Mouse (Mus musculus) neural tube, embryonic 14.5 days (tissue): ENCODE data around the gene Tas2r138. TPM values are rescaled to one million over a fixed set of nuclear protein-coding genes. Genes with fewer than 3 reads are reported as not detected.

Experiments
- ATAC-seq: fragments of 200-750 bp; cut with Nextera tagmentation; 2 replicates; pipeline ENCODE4 v1.8.0; 2017; ENCODE audit warnings: low read depth, mild to moderate bottlenecking, moderate TSS enrichment, moderate library complexity
- H3K27ac ChIP-seq: fragments of 300-500 bp; sonication (generic); 2 replicates; pipeline ENCODE4 v1.5.1; 2014; ENCODE audit warnings: low read depth, mild to moderate bottlenecking, control low read depth, low read length, moderate library complexity, mixed read lengths
- H3K27me3 ChIP-seq: fragments of 300-500 bp; sonication (generic); 2 replicates; pipeline ENCODE4 v1.6.1; 2014; ENCODE audit warnings: low read length; ENCODE audit not compliant: control insufficient read depth, insufficient read depth
- H3K36me3 ChIP-seq: fragments of 300-500 bp; sonication (generic); 2 replicates; pipeline ENCODE4 v1.6.1; 2014; ENCODE audit warnings: low read length, mixed read lengths; ENCODE audit not compliant: control insufficient read depth, insufficient read depth
- H3K4me1 ChIP-seq: fragments of 300-500 bp; sonication (generic); 2 replicates; pipeline ENCODE4 v1.6.1; 2014; ENCODE audit warnings: low read length; ENCODE audit not compliant: control insufficient read depth, insufficient read depth
- H3K4me2 ChIP-seq: fragments of 300-500 bp; sonication (generic); 2 replicates; pipeline ENCODE4 v1.6.1; 2014; ENCODE audit warnings: mild to moderate bottlenecking, low read depth, low read length, control low read depth
- H3K4me3 ChIP-seq: fragments of 300-500 bp; sonication (generic); 2 replicates; pipeline ENCODE4 v1.5.1; 2014; ENCODE audit warnings: low read depth, low read length, control low read depth, mixed read lengths
- H3K9ac ChIP-seq: fragments of 300-500 bp; sonication (generic); replicated peaks from 2 replicates; pipeline ENCODE4 v1.6.1; 2014; ENCODE audit warnings: low read depth, mild to moderate bottlenecking, control low read depth, low read length, mixed read lengths
- H3K9me3 ChIP-seq: fragments of 300-500 bp; sonication (generic); 2 replicates; pipeline ENCODE4 v1.6.1; 2016; ENCODE audit warnings: low read length; ENCODE audit not compliant: control insufficient read depth
- WGBS: fragments of 180-500 bp; shearing (Covaris S2); extraction: QIAGEN DNeasy Blood & Tissue Kit; methylation state at CpG from one replicate; pipeline ENCODE4 v1.1.7; 2014; 5-methylcytosine and 5-hydroxymethylcytosine counted together
- polyA plus RNA-seq: library from polyadenylated mRNA; unstranded; fragments of >200 nt; fragmentation: Nextera tagmentation; extraction: Ambion mirVana; gene quantifications from 2 replicates; pipeline ENCODE4 v1.2.1, GENCODE M21; 2014

The Tas2r138 gene
- polyA plus RNA-seq, result not detected in 2 replicates

GRCm38 (mm10) chr6:40613260-40613852 is at the start of gene Tas2r138:
Gene Tas2r138, minus strand, starts transcription at chr6:40613310.
- Histone ChIP-seq H3K4me1 (no peaks in the 10 kb centered on the region), H3K36me3 (no peaks in the 10 kb centered on the region), H3K4me3 (no peak within 1 kb of the TSS), H3K27me3 (no peaks in the 10 kb centered on the region), H3K9me3 (no peaks in the 10 kb centered on the region), H3K9ac (no peak within 1 kb of the TSS), H3K27ac (no peak within 1 kb of the TSS), H3K4me2 (no peak within 1 kb of the TSS)
- no peak for ATAC-seq
- WGBS, result 95% methylated on average over 4 of the region's 4 CpGs

- no peak overlapping the region for H3K9ac ChIP-seq
- no peaks in the 10 kb centered on the region for H3K27me3 ChIP-seq
- no peak overlapping the region for H3K27ac ChIP-seq
- no peaks in the 10 kb centered on the region for H3K36me3 ChIP-seq
- H3K9me3 ChIP-seq, result no peaks in the 10 kb centered on the region
- no peak overlapping the region for H3K4me2 ChIP-seq
- ATAC-seq, result no peak
- WGBS, result 20% methylated on average over 2 of the region's 2 CpGs
- H3K4me3 ChIP-seq, result no peak overlapping the region
- no peaks in the 10 kb centered on the region for H3K4me1 ChIP-seq
Observed at GRCm38 (mm10) chr6:40660930-40661329, 47.8 kb upstream of the Tas2r138 start.

GRCm38 (mm10) chr6:40650953-40651352 is 37.8 kb upstream of the Tas2r138 start:
- Histone ChIP-seq H3K36me3 (no peaks in the 10 kb centered on the region), H3K4me1 (no peaks in the 10 kb centered on the region), H3K4me2 (no peak overlapping the region), H3K27me3 (no peaks in the 10 kb centered on the region), H3K9me3 (no peaks in the 10 kb centered on the region), H3K4me3 (no peak overlapping the region), H3K9ac (no peak overlapping the region), H3K27ac (no peak overlapping the region)
- 98% methylated on average over 1 of the region's 1 CpGs for WGBS
- no peak for ATAC-seq

- Histone ChIP-seq H3K4me3 (no peak overlapping the region), H3K36me3 (no peaks in the 10 kb centered on the region), H3K4me2 (no peak overlapping the region), H3K4me1 (no peaks in the 10 kb centered on the region), H3K27me3 (no peaks in the 10 kb centered on the region), H3K27ac (no peak overlapping the region), H3K9me3 (no peaks in the 10 kb centered on the region), H3K9ac (no peak overlapping the region)
- ATAC-seq, result no peak
- 84% methylated on average over 8 of the region's 8 CpGs for WGBS
Observed at GRCm38 (mm10) chr6:40645701-40646100, 32.6 kb upstream of the Tas2r138 start.

- Histone ChIP-seq H3K9ac (no peak overlapping the region), H3K27me3 (no peaks in the 10 kb centered on the region), H3K36me3 (no peaks in the 10 kb centered on the region), H3K4me3 (no peak overlapping the region), H3K9me3 (no peaks in the 10 kb centered on the region), H3K4me2 (no peak overlapping the region), H3K4me1 (no peaks in the 10 kb centered on the region), H3K27ac (no peak overlapping the region)
- 87% methylated on average over 8 of the region's 8 CpGs for WGBS
- ATAC-seq, result no peak
Observed at GRCm38 (mm10) chr6:40640710-40641538, 27.8 kb upstream of the Tas2r138 start.

GRCm38 (mm10) chr6:40637755-40638154 is 24.6 kb upstream of the Tas2r138 start:
- Histone ChIP-seq H3K4me3 (no peak overlapping the region), H3K9ac (no peak overlapping the region), H3K36me3 (no peaks in the 10 kb centered on the region), H3K27me3 (no peaks in the 10 kb centered on the region), H3K4me1 (no peaks in the 10 kb centered on the region), H3K27ac (no peak overlapping the region), H3K4me2 (no peak overlapping the region), H3K9me3 (no peaks in the 10 kb centered on the region)
- no peak for ATAC-seq
- WGBS, result 94% methylated on average over 5 of the region's 5 CpGs

GRCm38 (mm10) chr6:40635559-40635958 is 22.4 kb upstream of the Tas2r138 start:
- Histone ChIP-seq H3K4me1 (no peaks in the 10 kb centered on the region), H3K27ac (no peak overlapping the region), H3K36me3 (no peaks in the 10 kb centered on the region), H3K4me3 (no peak overlapping the region), H3K27me3 (no peaks in the 10 kb centered on the region), H3K9ac (no peak overlapping the region), H3K9me3 (no peaks in the 10 kb centered on the region), H3K4me2 (no peak overlapping the region)
- ATAC-seq, result no peak
- 80% methylated on average over 6 of the region's 6 CpGs for WGBS

GRCm38 (mm10) chr6:40634640-40635071 is 21.5 kb upstream of the Tas2r138 start:
- Histone ChIP-seq H3K9me3 (no peaks in the 10 kb centered on the region), H3K27me3 (no peaks in the 10 kb centered on the region), H3K4me1 (no peaks in the 10 kb centered on the region), H3K36me3 (no peaks in the 10 kb centered on the region), H3K9ac (no peak overlapping the region), H3K4me2 (no peak overlapping the region), H3K4me3 (no peak overlapping the region), H3K27ac (no peak overlapping the region)
- no peak for ATAC-seq
- WGBS, result 19% methylated on average over 1 of the region's 1 CpGs

- Histone ChIP-seq H3K9ac (no peak within 1 kb of the TSS), H3K27ac (no peak within 1 kb of the TSS), H3K4me1 (no peaks in the 10 kb centered on the region), H3K4me3 (no peak within 1 kb of the TSS), H3K4me2 (no peak within 1 kb of the TSS), H3K27me3 (no peaks in the 10 kb centered on the region), H3K36me3 (no peaks in the 10 kb centered on the region), H3K9me3 (no peaks in the 10 kb centered on the region)
- 86% methylated on average over 8 of the region's 8 CpGs for WGBS
- no peak for ATAC-seq
Observed at GRCm38 (mm10) chr6:40628406-40629000, 15.4 kb upstream of the Tas2r138 start, which contains the start of gene Mgam. Gene Mgam, plus strand, starts transcription at chr6:40628831.
